Mouse (Mus musculus): Measurements from ENCODE around the gene Cep295.

- TF ChIP-seq CTCF (IDR thresholded peaks at IDR 0.05; ENCODE audit: extremely low read depth, insufficient read depth, insufficient read length, insufficient replicate concordance) (no peak), POLR2A (IDR thresholded peaks at IDR 0.05; ENCODE audit: low read depth, low read length) (no peak)
Observed at GRCm38 (mm10) chr9:15318170-15318742, 39.3 kb downstream of the Cep295 start.
